Mouse (Mus musculus) left cerebral cortex, adult 8-10 months (tissue): ENCODE measurements at regions not wholly inside any gene's neighbourhood (a gene's known extent, or its start where the extent isn't known, plus 50 kb on each side); places are given as distances from the start of the nearest gene placed in this dataset.
"Not testable (repeated sequence)": the region's sequence is repeated elsewhere in the genome, so short reads cannot be mapped to it uniquely, and the experiment has no call there.

ENCODE experiments used
- DNase-seq, 2 experiments: peaks; one replicate each; pipeline ENCODE4 v3.0.0; 2022; ENCODE audit warnings: low spot score in 2 of 2

GRCm38 (mm10) chr15:59733932-59734331 is 282.5 kb downstream of the 4933412E24Rik start:
- no peak for DNase-seq

DNA sequence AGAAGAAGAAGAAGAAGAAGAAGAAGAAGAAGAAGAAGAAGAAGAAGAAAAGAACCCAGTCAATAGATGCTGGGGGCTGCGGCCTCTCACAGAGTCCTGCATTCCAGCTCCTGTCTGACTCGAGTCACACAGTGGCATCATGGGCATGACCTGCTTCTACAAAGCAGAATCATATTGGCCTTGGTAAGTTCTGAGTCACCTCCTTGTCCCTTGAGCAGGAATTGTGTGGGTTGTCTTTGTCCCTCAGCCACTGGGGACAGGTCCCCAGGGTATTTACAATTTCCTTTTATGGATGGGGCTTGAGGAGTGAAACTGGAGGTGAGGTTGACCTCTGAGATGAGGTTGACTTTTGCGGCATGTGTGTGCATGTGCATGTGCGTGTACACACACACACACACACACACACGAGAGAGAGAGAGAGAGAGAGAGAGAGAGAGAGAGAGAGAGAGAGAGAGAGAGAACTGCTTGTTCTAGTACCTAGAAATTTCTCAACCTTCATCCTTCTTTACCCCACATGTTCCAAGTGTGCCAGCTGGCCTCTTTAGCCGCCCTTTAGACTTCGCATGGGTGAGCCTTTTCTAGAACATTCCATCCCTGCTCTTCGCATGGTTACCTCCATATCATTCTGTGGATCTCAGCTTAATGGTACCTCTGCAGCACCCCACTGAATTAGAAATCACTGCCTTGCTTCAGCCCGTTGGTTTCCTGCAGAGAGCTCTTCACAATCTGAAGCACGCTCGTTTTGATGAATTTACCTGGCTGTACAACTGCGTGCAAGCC is 283.2 kb downstream of the 4933412E24Rik start:
- DNase-seq = no peak

- DNase-seq = no peak
Observed at GRCm38 (mm10) chr15:59731129-59731528, 285.3 kb downstream of the 4933412E24Rik start.

GRCm38 (mm10) chr15:59728817-59729560 is 287.4 kb downstream of the 4933412E24Rik start:
- DNase-seq = no peak

GRCm38 (mm10) chr15:59728131-59728601 is 288.2 kb downstream of the 4933412E24Rik start:
- peak in 1 of 2 experiments; percentile 43 for DNase-seq

DNA sequence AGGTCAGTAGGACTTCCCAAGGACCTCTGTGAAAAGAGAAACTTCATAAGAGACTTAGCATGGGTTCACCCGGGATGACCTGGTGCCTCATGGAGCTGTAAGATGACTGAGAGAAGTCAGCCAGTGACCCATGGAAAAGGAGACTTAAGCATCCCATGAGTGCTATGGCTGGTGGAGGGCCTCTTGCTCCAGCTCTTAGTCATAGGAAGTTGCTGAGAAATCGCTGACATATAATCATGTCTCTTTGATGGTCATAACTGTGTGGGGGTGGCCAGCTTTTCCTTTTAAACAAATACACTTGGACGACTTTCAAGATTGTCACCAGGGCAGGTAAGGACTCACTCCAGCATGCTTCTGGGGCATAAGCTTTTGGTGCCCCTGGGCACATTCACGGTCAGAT is 290.5 kb downstream of the 4933412E24Rik start:
- no peak for DNase-seq

DNA sequence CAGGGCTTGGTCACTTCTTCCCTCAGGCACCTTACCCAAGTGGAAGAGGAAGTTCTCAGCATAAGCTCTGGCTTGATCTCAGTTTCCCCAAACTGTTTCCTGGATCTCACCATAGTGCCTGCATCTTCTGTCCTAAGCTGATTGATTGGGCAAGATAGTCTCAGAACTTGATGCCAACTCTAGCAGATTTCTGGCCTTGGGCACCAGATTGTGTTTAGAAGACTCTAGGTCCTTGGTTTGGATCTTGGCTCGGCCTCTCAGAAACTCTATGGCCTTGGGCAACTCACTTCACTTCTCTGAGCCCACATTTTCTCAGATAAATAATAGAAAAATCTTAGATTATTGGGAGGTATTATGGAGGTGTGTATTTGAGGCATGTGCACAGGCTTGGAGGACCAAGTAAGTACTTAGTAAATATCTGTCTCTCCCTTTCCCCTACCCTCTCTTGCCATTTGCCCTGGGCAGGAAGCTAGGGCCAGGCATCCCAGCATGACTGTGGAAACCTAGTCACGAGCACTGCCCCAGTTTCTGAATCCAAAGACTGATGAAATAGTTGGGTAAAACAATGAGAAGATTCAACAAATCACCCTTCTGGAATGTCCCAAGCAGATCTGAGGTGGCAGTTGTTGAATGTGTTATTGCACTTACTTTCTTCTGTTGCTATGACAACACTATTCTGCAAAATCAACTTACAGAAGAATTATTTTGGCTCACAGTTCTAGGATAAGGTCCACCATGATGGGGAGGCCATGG is 293.6 kb downstream of the 4933412E24Rik start:
- no peak for DNase-seq

DNA sequence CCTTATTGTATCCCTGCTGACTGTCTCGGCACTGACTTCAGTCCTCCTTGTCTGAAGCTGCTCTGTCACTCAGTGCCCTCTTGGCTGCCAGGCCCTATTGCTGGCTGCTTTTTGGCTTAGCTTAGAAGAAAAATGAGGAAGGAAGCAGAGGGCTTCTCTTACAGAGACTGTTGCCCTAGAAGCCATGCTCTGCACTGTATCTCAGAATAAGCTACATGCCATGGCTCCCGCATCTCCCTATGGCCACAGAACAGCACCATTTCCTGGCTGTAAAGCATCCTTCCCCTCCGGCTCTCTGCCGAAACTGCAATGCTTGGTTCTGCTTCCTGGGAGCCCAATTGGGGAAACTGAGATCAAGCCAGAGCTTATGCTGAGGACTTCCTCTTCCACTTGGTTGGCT is 295.0 kb downstream of the 4933412E24Rik start:
- no peak for DNase-seq

DNA sequence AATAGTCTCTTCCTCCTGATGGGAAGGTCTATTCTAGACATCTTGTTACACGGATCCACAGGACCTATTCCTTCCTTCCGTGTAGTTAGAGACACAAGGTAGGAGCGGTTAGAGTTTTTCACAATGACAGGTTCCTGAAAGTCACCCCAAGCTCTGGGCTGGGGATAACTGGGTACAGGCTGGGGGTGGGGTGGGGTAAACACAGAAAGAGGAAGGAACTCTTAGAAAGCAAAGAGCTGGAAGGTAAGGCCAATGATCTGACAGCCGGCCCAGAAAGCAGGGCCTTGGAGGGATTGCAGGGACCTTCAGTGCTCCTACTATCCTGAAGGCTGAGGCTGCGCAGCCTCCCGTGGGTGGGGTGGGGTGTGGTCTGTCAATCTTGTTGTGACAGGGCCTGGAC is 295.4 kb downstream of the 4933412E24Rik start:
- DNase-seq = no peak

- DNase-seq = no peak
Observed at GRCm38 (mm10) chr15:59720149-59720548, 296.3 kb downstream of the 4933412E24Rik start.

DNA sequence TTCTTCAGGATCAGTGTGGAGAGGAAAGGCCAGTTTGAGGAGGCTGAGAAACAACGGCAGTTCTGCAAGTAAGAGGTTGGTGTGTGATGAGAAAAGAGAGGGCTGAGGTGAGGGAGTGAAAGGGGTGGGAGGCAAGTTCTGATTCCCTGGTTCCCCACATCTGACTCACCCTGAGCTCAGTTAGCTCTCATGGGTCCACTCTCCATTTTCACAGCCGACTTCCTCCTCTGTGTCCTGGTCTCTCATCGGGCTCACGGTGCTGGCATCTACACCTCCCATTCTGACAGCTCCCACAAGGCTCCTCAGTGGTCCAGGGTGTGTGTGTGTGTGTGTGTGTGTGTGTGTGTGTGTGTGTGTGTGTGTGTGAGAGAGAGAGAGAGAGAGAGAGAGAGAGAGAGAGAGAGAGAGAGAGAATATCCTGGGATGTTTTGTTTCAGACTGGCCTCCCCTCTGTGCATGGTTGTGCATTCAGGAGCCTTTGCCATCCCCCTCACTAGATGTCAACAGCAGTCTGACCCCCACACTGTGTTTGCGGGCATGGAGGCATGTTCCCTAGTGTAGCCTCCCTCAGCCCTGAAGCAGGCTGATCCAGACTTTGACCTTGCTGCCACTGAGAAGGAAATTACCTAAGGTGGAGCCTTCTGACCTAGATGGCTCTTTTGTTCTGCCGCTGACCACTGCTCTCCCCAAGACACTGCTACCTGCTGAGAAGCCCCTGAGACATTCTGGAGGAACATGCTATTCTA is 296.9 kb downstream of the 4933412E24Rik start:
- not testable (repeated sequence) for DNase-seq

GRCm38 (mm10) chr15:59716872-59717271 is 299.5 kb downstream of the 4933412E24Rik start:
- DNase-seq = no peak

DNA sequence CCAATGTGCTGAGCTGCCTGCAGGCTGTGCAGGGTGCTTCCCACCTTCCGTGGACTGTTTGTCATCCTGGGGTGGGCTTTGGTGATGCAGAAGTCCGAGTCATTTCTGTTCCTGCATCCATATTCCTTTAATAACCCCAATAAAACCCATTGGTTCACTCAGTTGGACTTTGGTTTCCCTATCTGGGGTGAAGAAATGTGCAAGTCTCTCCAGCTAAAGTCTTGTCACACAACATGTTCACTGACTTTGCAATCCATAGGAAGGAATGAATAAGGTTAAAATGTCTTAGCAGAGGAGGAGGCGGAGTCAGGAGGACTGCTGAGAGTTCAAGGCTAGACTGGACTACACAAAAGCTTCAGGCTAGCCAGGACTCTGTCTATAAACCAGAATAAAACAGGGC is 300.5 kb downstream of the 4933412E24Rik start:
- no peak for DNase-seq

DNA sequence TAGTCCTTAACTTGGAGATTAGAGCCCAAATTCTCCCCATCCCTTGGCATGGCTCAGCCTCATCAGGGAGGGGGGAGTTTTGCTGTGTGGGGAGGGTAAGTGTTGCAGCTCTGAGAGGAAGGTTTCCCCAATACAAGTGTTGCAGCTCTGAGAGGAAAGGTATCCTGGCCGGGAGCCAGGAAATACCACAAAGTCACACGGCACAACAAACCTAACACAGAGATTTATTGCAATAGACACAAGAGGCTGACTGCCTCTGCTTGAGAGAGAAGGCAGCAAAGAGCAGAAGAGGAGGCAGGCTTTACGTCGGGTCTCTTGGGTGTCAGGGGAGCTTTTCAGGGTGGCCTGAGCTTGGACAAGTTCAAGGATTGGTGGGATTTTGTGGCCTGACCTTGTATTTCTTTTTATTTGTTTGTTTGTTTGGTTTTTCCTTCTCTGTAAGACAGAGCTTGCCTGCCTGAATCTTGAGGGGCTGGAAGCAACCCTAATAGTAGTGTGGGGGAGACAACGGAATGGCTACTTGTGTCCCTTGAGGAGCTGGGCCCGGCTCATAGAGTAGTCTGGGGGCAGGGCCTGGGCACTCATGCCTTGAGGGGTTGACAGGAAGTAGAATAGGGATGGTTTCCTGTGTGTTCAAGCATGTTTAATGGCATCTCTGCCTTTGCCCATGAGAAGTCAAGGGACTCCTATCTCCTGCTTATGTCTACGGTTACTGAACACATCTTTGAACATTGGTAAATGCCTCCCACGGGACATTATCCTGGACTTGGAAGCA is 302.3 kb downstream of the 4933412E24Rik start:
- no peak for DNase-seq

GRCm38 (mm10) chr15:59712077-59712752 is 304.2 kb downstream of the 4933412E24Rik start:
- DNase-seq = no peak

DNA sequence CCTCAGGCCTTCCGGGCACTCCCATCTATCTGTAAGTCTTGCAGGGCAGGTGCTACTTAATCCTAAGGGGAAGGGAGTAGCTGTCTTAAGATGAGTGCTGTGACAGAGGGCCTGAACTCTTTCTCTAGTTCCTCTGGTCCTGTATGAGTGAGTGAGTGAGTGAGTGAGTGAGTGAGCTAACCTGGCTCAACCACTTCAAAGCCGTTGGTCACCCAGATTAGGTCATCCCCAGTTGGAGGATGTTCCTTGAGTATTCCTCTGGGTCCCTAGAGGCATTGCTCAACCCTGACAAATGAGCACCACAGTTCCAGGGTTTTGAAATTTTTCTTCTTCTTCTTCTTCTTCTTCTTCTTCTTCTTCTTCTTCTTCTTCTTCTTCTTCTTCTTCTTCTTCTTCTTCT is 306.5 kb downstream of the 4933412E24Rik start:
- DNase-seq = no peak

GRCm38 (mm10) chr15:59708402-59708801 is 308.0 kb downstream of the 4933412E24Rik start:
- no peak for DNase-seq

- no peak for DNase-seq
Observed at GRCm38 (mm10) chr15:59707081-59707480, 309.3 kb downstream of the 4933412E24Rik start.
